In genomic region chr1:179373911-179374310, GRCm38 (mm10) we compare ENCODE assay signal across 24 mouse cellular contexts.
DNase-seq lines count a peak whose midpoint lies in the region; ATAC-seq and TF ChIP-seq lines count a peak whose summit lies in the region.
"Had no signal": no experiment of that assay in that cellular context is flagged by ENCODE, and none has a peak within 500 bp of the region (broad histone marks: within the 10 kb centered on the region; RNA-seq: fewer than 3 reads in every experiment).

No protein-coding gene starts in this region.

- no peak overlapping the region for H3K27ac ChIP-seq in intestine, embryonic 14.5 days (ENCODE audit: low read depth)
- no peak overlapping the region for H3K27ac ChIP-seq in intestine, postnatal 0 days (ENCODE audit: low read depth, low read length)
- no peak overlapping the region for H3K27ac ChIP-seq in forebrain, embryonic 14.5 days (ENCODE audit: low read depth, low read length)
- H3K27ac ChIP-seq: embryonic facial prominence, embryonic 13.5 days; embryonic facial prominence, embryonic 15.5 days; forebrain, embryonic 10.5 days; forebrain, embryonic 12.5 days; forebrain, embryonic 15.5 days had no signal

- WGBS in intestine, embryonic 14.5 days, result 80% methylated on average over 11 of the region's 11 CpGs
- 84% methylated on average over 11 of the region's 11 CpGs for WGBS in intestine, postnatal 0 days
- WGBS in forebrain, embryonic 14.5 days, result 95% methylated on average over 11 of the region's 11 CpGs

- no peaks in the 10 kb centered on the region for H3K4me1 ChIP-seq in intestine, embryonic 14.5 days (replicated peaks; ENCODE audit: control insufficient read depth, insufficient read depth, low read length)
- H3K4me1 ChIP-seq in intestine, postnatal 0 days (replicated peaks; ENCODE audit: control insufficient read depth, insufficient read depth, low read length), result no peaks in the 10 kb centered on the region
- peaks cover 2% of the 10 kb centered on the region; the same call in 1 of the 2 replicates for H3K4me1 ChIP-seq in forebrain, embryonic 14.5 days (ENCODE audit: control insufficient read depth, insufficient read depth, low read length)
- H3K4me1 ChIP-seq: forebrain, embryonic 10.5 days; forebrain, embryonic 12.5 days had no signal

- no peak for DNase-seq in frontal cortex, postnatal 25 days (ENCODE audit: low spot score in 2 of 2)
- peak; percentile 20 for DNase-seq in intestine, embryonic 14.5 days (ENCODE audit: low spot score)
- peak; percentile 14 for DNase-seq in 3T3-L1 (ENCODE audit: low read depth, low spot score)
- DNase-seq in brain, adult 2 months (ENCODE audit: low read depth, low spot score), result peak; percentile 69
- no peak for DNase-seq in forebrain, embryonic 14.5 days (ENCODE audit: low spot score)
- DNase-seq: adrenal gland, postnatal 10 days; adrenal gland, postnatal 25 days; cerebellum, adult 11-12 months; cerebellum, adult 8-10 months; cerebellum, adult 9-11 months; cerebellum, postnatal 14 days; cerebellum, postnatal 36 days; embryo, embryonic 11 days; forebrain, postnatal 0 days had no signal

- H3K4me3 ChIP-seq in intestine, embryonic 14.5 days (ENCODE audit: low read depth, low read length), result no peak overlapping the region
- H3K4me3 ChIP-seq in intestine, postnatal 0 days (ENCODE audit: low read depth, low read length), result no peak overlapping the region
- H3K4me3 ChIP-seq in forebrain, embryonic 14.5 days (ENCODE audit: low read depth, low read length), result no peak overlapping the region
- H3K4me3 ChIP-seq: embryonic facial prominence, embryonic 13.5 days; embryonic facial prominence, embryonic 15.5 days; erythroblast, embryonic 14.5 days; forebrain, embryonic 10.5 days; forebrain, embryonic 12.5 days; forebrain, embryonic 15.5 days had no signal

- peak; percentile 79 for ATAC-seq in frontal cortex, adult (ENCODE audit: low TSS enrichment)
- no peak for ATAC-seq in intestine, embryonic 14.5 days (replicated peaks; ENCODE audit: low FRiP score, low TSS enrichment, low read depth)
- no peak for ATAC-seq in intestine, postnatal 0 days
- no peak for ATAC-seq in forebrain, embryonic 14.5 days
- ATAC-seq: activated CD4-positive, CD25-positive, alpha-beta regulatory T cell, adult 4 months; forebrain, embryonic 15.5 days; forebrain, postnatal 0 days; Patski had no signal

- TF ChIP-seq CTCF in intestine, postnatal 0 days (IDR thresholded peaks at IDR 0.05; ENCODE audit: low read depth), result no peak

- H3K27me3 ChIP-seq in intestine, embryonic 14.5 days (replicated peaks; ENCODE audit: control insufficient read depth, insufficient read depth, low read length), result no peaks in the 10 kb centered on the region
- no peaks in the 10 kb centered on the region for H3K27me3 ChIP-seq in intestine, postnatal 0 days (replicated peaks; ENCODE audit: control insufficient read depth, insufficient read depth, low read length)
- H3K27me3 ChIP-seq in forebrain, embryonic 14.5 days (replicated peaks; ENCODE audit: control insufficient read depth, insufficient read depth, low read length), result no peaks in the 10 kb centered on the region
- H3K27me3 ChIP-seq: embryonic facial prominence, embryonic 13.5 days; embryonic facial prominence, embryonic 15.5 days; forebrain, embryonic 12.5 days; forebrain, embryonic 15.5 days; Patski had no signal

- H3K4me2 ChIP-seq in intestine, embryonic 14.5 days (ENCODE audit: low read length), result no peak overlapping the region
- no peak overlapping the region for H3K4me2 ChIP-seq in intestine, postnatal 0 days (replicated peaks; ENCODE audit: low read depth)
- H3K4me2 ChIP-seq in forebrain, embryonic 14.5 days (ENCODE audit: low read length), result no peak overlapping the region
- H3K4me2 ChIP-seq: embryonic facial prominence, embryonic 13.5 days; embryonic facial prominence, embryonic 15.5 days; forebrain, embryonic 12.5 days; forebrain, embryonic 15.5 days had no signal

- no peak overlapping the region for H3K9ac ChIP-seq in intestine, embryonic 14.5 days (ENCODE audit: low read length)
- no peak overlapping the region for H3K9ac ChIP-seq in intestine, postnatal 0 days (ENCODE audit: low read depth, low read length)
- no peak overlapping the region for H3K9ac ChIP-seq in forebrain, embryonic 14.5 days (ENCODE audit: low read length)
- H3K9ac ChIP-seq: embryonic facial prominence, embryonic 13.5 days; embryonic facial prominence, embryonic 15.5 days; forebrain, embryonic 12.5 days; forebrain, embryonic 15.5 days; forebrain, postnatal 0 days had no signal

- H3K9me3 ChIP-seq in intestine, embryonic 14.5 days (ENCODE audit: control insufficient read depth, low read length), result peaks cover 3% of the 10 kb centered on the region; the same call in 1 of the 2 replicates
- H3K9me3 ChIP-seq in intestine, postnatal 0 days (ENCODE audit: control insufficient read depth), result no peaks in the 10 kb centered on the region
- no peaks in the 10 kb centered on the region for H3K9me3 ChIP-seq in forebrain, embryonic 14.5 days (replicated peaks; ENCODE audit: control insufficient read depth, low read length)
- H3K9me3 ChIP-seq: embryonic facial prominence, embryonic 13.5 days; embryonic facial prominence, embryonic 15.5 days; forebrain, embryonic 15.5 days had no signal

- H3K36me3 ChIP-seq in intestine, embryonic 14.5 days (ENCODE audit: control insufficient read depth, insufficient read depth, low read length), result no peaks in the 10 kb centered on the region
- H3K36me3 ChIP-seq in intestine, postnatal 0 days (ENCODE audit: control insufficient read depth, insufficient read depth), result no peaks in the 10 kb centered on the region
- no peaks in the 10 kb centered on the region for H3K36me3 ChIP-seq in forebrain, embryonic 14.5 days (ENCODE audit: control insufficient read depth, insufficient read depth, low read length)
- H3K36me3 ChIP-seq: embryonic facial prominence, embryonic 13.5 days; embryonic facial prominence, embryonic 15.5 days; forebrain, embryonic 12.5 days; forebrain, embryonic 15.5 days had no signal

Comparison
In these comparisons a context has a peak if more than half of its experiments do, and no peak if none do; other contexts are left out.
1. DNase-seq: peak in intestine, embryonic 14.5 days (single experiment), 3T3-L1 (single experiment) and brain, adult 2 months (single experiment); none in frontal cortex, postnatal 25 days (0 of 2) and forebrain, embryonic 14.5 days (single experiment).